Mouse (Mus musculus): Measurements from ENCODE around the gene Cirbp.

DNA sequence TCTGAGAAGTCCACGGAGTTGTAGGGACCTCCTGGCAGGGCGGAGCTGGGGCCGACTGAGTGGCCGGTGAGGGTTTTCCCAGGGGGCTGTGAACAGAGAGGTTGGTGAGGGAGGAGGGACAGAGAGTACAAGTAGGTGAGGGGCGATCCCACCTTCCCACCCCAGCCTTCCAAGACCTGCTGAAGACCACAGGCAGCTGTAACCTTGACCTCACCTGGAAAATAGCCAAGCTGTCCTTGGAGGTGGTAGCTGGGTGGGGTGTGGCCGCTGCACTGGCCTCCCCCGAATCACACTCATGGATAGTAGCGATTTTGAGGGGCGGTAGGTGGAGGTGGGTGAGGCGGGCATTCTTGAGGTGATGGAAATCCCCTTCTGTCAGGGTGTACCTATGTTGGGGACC is 30.6 kb upstream of the Cirbp start:
- TF ChIP-seq EP300 (IDR thresholded peaks at IDR 0.05; ENCODE audit: low read depth) (no peak), CTCF (IDR thresholded peaks at IDR 0.05; ENCODE audit: low read depth) (no peak)

All from liver, embryonic 14.5 days (tissue).